Mouse (Mus musculus) neural tube, embryonic 14.5 days (tissue): ENCODE data around the gene Anapc15-ps. TPM values are rescaled to one million over a fixed set of nuclear protein-coding genes. Genes with fewer than 3 reads are reported as not detected.
A peak's percentile ranks its signal among the peaks of the same experiment; 100 is the strongest.

Experiments
- ATAC-seq: fragments of 200-750 bp; cut with Nextera tagmentation; 2 replicates; pipeline ENCODE4 v1.8.0; 2017; ENCODE audit warnings: low read depth, mild to moderate bottlenecking, moderate TSS enrichment, moderate library complexity
- H3K27ac ChIP-seq: fragments of 300-500 bp; sonication (generic); 2 replicates; pipeline ENCODE4 v1.5.1; 2014; ENCODE audit warnings: low read depth, mild to moderate bottlenecking, control low read depth, low read length, moderate library complexity, mixed read lengths
- H3K27me3 ChIP-seq: fragments of 300-500 bp; sonication (generic); 2 replicates; pipeline ENCODE4 v1.6.1; 2014; ENCODE audit warnings: low read length; ENCODE audit not compliant: control insufficient read depth, insufficient read depth
- H3K36me3 ChIP-seq: fragments of 300-500 bp; sonication (generic); 2 replicates; pipeline ENCODE4 v1.6.1; 2014; ENCODE audit warnings: low read length, mixed read lengths; ENCODE audit not compliant: control insufficient read depth, insufficient read depth
- H3K4me1 ChIP-seq: fragments of 300-500 bp; sonication (generic); 2 replicates; pipeline ENCODE4 v1.6.1; 2014; ENCODE audit warnings: low read length; ENCODE audit not compliant: control insufficient read depth, insufficient read depth
- H3K4me2 ChIP-seq: fragments of 300-500 bp; sonication (generic); 2 replicates; pipeline ENCODE4 v1.6.1; 2014; ENCODE audit warnings: mild to moderate bottlenecking, low read depth, low read length, control low read depth
- H3K4me3 ChIP-seq: fragments of 300-500 bp; sonication (generic); 2 replicates; pipeline ENCODE4 v1.5.1; 2014; ENCODE audit warnings: low read depth, low read length, control low read depth, mixed read lengths
- H3K9ac ChIP-seq: fragments of 300-500 bp; sonication (generic); replicated peaks from 2 replicates; pipeline ENCODE4 v1.6.1; 2014; ENCODE audit warnings: low read depth, mild to moderate bottlenecking, control low read depth, low read length, mixed read lengths
- H3K9me3 ChIP-seq: fragments of 300-500 bp; sonication (generic); 2 replicates; pipeline ENCODE4 v1.6.1; 2016; ENCODE audit warnings: low read length; ENCODE audit not compliant: control insufficient read depth
- WGBS: fragments of 180-500 bp; shearing (Covaris S2); extraction: QIAGEN DNeasy Blood & Tissue Kit; methylation state at CpG from one replicate; pipeline ENCODE4 v1.1.7; 2014; 5-methylcytosine and 5-hydroxymethylcytosine counted together
- polyA plus RNA-seq: library from polyadenylated mRNA; unstranded; fragments of >200 nt; fragmentation: Nextera tagmentation; extraction: Ambion mirVana; gene quantifications from 2 replicates; pipeline ENCODE4 v1.2.1, GENCODE M21; 2014

Anapc15-ps gene
- polyA plus RNA-seq, 1 experiment from 2014 or later: not detected

DNA sequence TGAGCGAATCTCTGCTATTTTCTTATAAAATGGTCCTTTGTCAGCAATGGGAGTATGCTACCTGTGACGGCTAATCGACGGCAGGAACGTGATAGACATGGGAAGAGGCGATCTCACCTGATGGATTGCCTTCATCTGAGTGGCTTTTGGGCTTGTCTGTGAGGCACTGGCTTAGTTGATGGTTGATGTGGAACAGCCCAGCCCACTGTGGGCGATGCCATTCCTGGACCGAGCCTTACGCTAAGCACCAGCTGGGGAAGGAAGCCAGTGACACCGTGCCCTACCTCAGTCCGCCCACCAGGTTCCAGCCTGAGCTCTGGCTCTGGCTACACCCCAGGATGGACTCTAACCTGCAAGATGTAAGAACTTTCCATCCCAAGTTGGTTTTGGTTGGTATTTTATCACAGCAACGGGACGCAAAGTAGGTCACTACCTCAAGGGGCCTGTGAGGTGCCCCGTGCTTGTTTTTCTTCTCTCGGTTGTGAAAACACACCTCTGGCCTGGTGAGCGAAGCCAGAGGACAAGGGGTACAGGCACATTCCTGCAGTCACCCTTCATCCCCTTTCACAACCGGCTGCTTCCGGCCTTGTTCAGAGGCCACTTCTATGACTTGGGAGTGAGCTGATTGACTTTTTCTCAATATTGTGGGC, 22.5 kb upstream of the Anapc15-ps start:
- Histone ChIP-seq H3K36me3 (no peaks in the 10 kb centered on the region), H3K4me1 (peaks cover 6% of the 10 kb centered on the region; the same call in 1 of the 2 replicates), H3K27me3 (no peaks in the 10 kb centered on the region), H3K4me3 (no peak overlapping the region), H3K9ac (no peak overlapping the region), H3K4me2 (no peak overlapping the region), H3K27ac (no peak overlapping the region), H3K9me3 (no peaks in the 10 kb centered on the region)
- ATAC-seq: no peak
- WGBS: 90% methylated on average over 18 of the region's 18 CpGs

DNA sequence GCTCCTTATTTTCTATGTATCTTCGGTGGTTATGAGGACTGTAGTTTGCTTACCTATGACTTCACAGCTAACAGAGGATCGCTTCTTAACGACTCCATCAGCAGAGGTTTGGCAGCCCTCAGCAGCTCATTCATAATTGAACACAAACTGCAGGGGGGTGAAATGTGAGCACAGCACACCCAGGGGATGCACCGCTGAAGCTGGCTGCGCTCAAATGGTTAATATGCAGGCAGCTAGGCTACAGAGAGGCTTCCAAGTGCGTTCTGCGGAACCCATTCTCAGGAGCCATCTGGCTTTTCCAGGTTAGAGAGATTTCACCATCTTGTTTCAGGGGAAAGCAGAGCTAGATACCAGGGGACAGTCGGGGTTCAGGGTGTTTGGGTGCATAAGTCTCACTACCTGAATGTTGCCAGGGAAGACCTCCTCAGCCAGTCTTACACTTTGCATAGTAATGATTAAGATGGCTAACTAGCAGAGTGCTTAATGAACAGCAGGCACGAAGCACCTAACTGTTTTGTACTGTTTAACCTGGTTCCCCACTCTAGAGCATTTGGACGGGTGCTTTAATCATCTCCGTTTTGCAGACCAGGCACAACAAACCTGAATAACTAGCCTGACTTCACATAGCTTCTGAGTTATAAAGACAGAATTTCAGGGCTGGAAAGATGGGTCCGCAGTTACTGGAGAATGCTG, 21.5 kb upstream of the Anapc15-ps start:
- H3K4me3 ChIP-seq: no peak overlapping the region
- H3K9me3 ChIP-seq: no peaks in the 10 kb centered on the region
- peaks cover 6% of the 10 kb centered on the region; the same call in 1 of the 2 replicates for H3K4me1 ChIP-seq
- ATAC-seq: peak; percentile 90
- no peak overlapping the region for H3K9ac ChIP-seq
- H3K27ac ChIP-seq: 0 out of 2 replicates have a peak overlapping the region, but pooled peaks have one; percentile 28
- no peaks in the 10 kb centered on the region for H3K27me3 ChIP-seq
- 49% methylated on average over 12 of the region's 12 CpGs for WGBS
- no peaks in the 10 kb centered on the region for H3K36me3 ChIP-seq
- no peak overlapping the region for H3K4me2 ChIP-seq

DNA sequence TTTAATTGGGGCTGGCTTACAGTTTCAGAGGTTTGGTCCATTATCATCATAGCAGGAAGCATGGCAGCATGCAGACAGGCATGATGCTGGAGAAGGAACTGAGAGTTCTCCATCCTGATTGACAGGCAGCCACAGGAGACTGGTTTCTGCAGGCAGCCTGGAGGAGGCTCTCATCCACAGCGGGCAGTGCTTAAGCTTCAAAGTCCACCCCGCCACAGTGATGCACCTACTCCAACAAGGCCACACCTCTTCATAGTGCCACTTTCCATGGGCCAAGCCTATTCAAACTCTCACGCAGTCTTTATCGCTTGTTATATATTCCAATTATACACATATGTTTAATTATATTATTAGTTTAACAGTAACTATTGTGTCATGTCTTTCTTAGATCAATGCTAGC, 18.1 kb upstream of the Anapc15-ps start:
- no peak overlapping the region for H3K4me3 ChIP-seq
- H3K27me3 ChIP-seq: no peaks in the 10 kb centered on the region
- no peaks in the 10 kb centered on the region for H3K36me3 ChIP-seq
- no peak overlapping the region for H3K27ac ChIP-seq
- no peak overlapping the region for H3K9ac ChIP-seq
- no peaks in the 10 kb centered on the region for H3K9me3 ChIP-seq
- no peak overlapping the region for H3K4me2 ChIP-seq
- no peak for ATAC-seq
- H3K4me1 ChIP-seq: peaks cover 6% of the 10 kb centered on the region; the same call in 1 of the 2 replicates
- WGBS: 98% methylated on average over 4 of the region's 4 CpGs

DNA sequence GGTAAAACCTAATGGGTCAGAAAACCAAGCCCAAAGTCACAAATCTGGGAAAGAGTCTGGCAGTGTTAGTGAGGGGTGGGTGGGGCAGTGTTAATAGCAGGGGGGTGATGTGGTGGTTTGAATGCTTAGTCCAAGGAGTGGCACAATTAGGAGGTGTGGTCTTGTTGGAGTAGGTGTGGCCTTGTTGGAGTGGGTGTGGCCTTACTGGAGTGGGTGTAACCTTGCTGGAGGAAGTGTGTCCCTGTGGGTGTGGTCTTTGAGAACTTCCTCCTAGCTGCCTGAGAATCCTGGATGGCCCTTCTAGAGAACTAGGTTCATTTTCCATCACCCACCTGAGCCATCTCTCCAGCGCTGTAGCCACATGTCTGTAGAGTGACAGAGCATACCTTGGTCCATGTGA, 16.6 kb upstream of the Anapc15-ps start:
- 90% methylated on average over 1 of the region's 1 CpGs for WGBS
- peaks cover 9% of the 10 kb centered on the region; the same call in 1 of the 2 replicates for H3K4me1 ChIP-seq
- no peak overlapping the region for H3K4me2 ChIP-seq
- H3K9me3 ChIP-seq: no peaks in the 10 kb centered on the region
- H3K9ac ChIP-seq: no peak overlapping the region
- no peak overlapping the region for H3K27ac ChIP-seq
- no peaks in the 10 kb centered on the region for H3K27me3 ChIP-seq
- ATAC-seq: no peak
- H3K36me3 ChIP-seq: no peaks in the 10 kb centered on the region
- no peak overlapping the region for H3K4me3 ChIP-seq

DNA sequence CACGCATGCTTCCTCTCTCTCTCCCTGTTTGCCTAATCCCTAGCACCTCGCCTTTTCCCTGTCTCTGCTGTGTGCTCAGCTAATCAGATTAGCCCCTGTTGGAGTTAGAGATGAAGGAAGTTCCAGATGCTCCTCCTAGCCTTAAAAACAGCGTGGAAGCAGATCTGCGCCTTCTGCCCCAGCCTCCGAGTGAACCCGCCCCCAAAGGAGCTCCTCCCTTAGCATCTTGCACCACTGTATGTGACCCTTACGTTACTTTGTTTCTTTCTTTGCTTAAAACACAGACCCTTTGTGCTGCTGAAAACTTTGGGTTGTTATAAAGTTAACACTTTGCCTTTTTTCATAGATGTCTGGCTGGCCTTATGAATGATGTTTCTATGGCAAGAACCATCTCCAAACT, 15.8 kb upstream of the Anapc15-ps start:
- H3K4me3 ChIP-seq: no peak overlapping the region
- H3K9me3 ChIP-seq: no peaks in the 10 kb centered on the region
- H3K4me2 ChIP-seq: no peak overlapping the region
- ATAC-seq: no peak
- H3K4me1 ChIP-seq: peaks cover 3% of the 10 kb centered on the region; the same call in 1 of the 2 replicates
- H3K36me3 ChIP-seq: no peaks in the 10 kb centered on the region
- WGBS: 82% methylated on average over 7 of the region's 7 CpGs
- no peak overlapping the region for H3K27ac ChIP-seq
- H3K27me3 ChIP-seq: no peaks in the 10 kb centered on the region
- no peak overlapping the region for H3K9ac ChIP-seq

DNA sequence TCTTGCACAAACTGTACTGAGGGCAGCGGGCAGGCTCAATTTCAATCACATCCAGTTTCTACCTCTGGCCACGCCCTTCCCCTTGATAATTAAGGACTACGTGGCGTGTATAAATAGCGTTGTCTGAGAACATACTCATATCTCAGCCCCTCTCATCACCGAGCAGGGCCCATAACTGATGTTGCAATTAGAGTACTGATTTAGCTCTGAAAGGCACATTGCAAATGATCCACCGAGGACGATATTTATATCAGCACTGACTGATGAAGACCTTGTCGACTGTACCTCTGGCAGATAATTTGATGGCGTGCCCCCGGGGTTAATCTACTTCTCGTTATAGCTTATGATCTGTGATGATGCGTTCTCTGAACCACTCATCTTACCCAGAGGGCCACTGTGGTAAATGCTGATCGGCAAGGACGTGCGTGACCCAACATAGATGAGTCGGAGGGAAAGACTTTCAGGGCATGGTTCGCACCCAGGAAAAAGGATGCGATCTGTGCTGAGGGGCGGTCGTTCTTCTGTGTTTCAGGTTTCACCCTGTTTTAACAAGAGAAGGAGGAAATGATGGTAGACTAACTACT, 14.4 kb upstream of the Anapc15-ps start:
- Histone ChIP-seq H3K9ac (no peak overlapping the region), H3K27ac (no peak overlapping the region), H3K9me3 (no peaks in the 10 kb centered on the region; the same call in 1 of the 2 replicates), H3K36me3 (no peaks in the 10 kb centered on the region), H3K4me3 (no peak overlapping the region), H3K27me3 (no peaks in the 10 kb centered on the region), H3K4me2 (no peak overlapping the region), H3K4me1 (peaks cover 3% of the 10 kb centered on the region; the same call in 1 of the 2 replicates)
- ATAC-seq: peak; percentile 65; the same call in 1 of the 2 replicates
- 61% methylated on average over 21 of the region's 21 CpGs for WGBS

DNA sequence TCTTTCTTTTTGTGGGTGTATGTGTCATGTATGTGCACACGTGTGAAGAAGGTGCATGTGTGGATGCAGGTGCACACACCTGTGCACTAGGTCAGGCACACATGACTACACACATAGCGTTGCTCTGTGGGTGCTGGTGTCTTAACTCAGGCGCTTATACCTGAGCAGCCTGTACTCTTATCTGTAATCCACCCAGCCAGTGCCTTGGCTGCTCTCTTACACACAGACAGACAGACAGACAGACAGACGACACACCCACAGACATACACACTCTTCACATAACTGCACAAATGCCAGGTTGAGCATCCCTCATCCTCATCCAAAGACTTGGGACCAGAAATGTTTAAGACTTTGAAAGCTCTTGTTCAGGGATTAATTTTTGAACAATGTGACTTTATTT, 12.8 kb upstream of the Anapc15-ps start:
- Histone ChIP-seq H3K4me2 (no peak overlapping the region), H3K9ac (no peak overlapping the region), H3K4me3 (no peak overlapping the region), H3K9me3 (no peaks in the 10 kb centered on the region; the same call in 1 of the 2 replicates), H3K4me1 (peaks cover 3% of the 10 kb centered on the region; the same call in 1 of the 2 replicates), H3K27me3 (no peaks in the 10 kb centered on the region), H3K36me3 (no peaks in the 10 kb centered on the region), H3K27ac (no peak overlapping the region)
- ATAC-seq: no peak
- WGBS: 91% methylated on average over 4 of the region's 4 CpGs

DNA sequence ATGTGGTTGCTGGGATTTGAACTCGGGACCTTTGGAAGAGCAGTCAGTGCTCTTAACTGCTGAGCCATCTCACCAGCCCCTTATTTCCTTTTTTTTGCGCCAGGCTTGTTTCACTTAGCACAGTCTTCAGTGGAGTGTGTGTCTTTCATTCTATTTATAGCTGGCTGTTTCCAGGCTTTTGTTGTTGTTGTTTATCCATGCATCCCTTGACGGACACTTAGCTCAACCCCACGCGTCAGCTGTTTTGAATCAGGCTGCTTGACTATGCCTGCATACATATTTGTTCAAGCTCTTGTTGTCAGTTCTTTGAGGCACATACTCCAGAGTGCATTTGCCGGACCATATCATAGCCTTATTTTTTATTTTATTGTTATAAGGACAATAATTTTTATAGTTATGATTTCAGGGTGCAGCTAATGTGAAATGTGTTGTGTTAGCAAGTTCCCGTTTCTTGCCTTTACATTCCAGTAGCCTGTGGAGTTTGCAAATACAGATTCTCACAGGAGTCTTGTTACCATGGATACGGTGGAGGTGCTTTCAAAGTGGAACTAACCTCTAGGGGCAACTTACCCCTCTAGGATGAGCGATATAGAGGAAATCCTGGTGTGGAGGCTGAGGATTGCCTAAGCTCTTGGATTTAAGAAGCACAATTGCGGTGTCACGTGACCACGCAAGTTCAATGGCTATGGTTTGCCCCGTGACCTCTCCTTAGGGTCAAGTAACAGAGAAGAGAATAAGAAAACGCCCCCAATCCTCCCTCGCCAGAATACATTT, 11.7 kb upstream of the Anapc15-ps start:
- 34% methylated on average over 15 of the region's 15 CpGs for WGBS
- no peak overlapping the region for H3K4me2 ChIP-seq
- H3K9ac ChIP-seq: no peak overlapping the region
- no peaks in the 10 kb centered on the region; the same call in 1 of the 2 replicates for H3K9me3 ChIP-seq
- H3K27ac ChIP-seq: no peak overlapping the region
- no peaks in the 10 kb centered on the region for H3K27me3 ChIP-seq
- ATAC-seq: peak; percentile 85
- peaks cover 3% of the 10 kb centered on the region; the same call in 1 of the 2 replicates for H3K4me1 ChIP-seq
- no peaks in the 10 kb centered on the region for H3K36me3 ChIP-seq
- no peak overlapping the region for H3K4me3 ChIP-seq
